Mouse (Mus musculus) hindbrain, embryonic 11.5 days (tissue): ENCODE results near the gene Krt87. TPM values are rescaled to one million over a fixed set of nuclear protein-coding genes. Genes with fewer than 3 reads are reported as not detected.

ENCODE experiments used
- ATAC-seq: fragments of 200-750 bp; cut with Nextera tagmentation; 2 replicates; pipeline ENCODE4 v1.8.0; 2017; ENCODE audit warnings: mild to moderate bottlenecking, moderate TSS enrichment, moderate library complexity; ENCODE audit not compliant: low FRiP score
- DNase-seq: peaks from one replicate; pipeline ENCODE4 v3.0.0-alpha.2; 2015; ENCODE audit warnings: low spot score
- H3K27ac ChIP-seq: fragments of 300-500 bp; sonication (generic); 2 replicates; pipeline ENCODE4 v1.5.1; 2014; ENCODE audit warnings: mild to moderate bottlenecking, low read depth, low read length
- H3K27me3 ChIP-seq: fragments of 300-500 bp; sonication (generic); 2 replicates; pipeline ENCODE4 v1.6.1; 2014; ENCODE audit warnings: mild to moderate bottlenecking, low read length, moderate library complexity, mixed read lengths; ENCODE audit not compliant: control insufficient read depth, insufficient read depth
- H3K36me3 ChIP-seq: fragments of 300-500 bp; sonication (generic); 2 replicates; pipeline ENCODE4 v1.6.1; 2014; ENCODE audit warnings: mild to moderate bottlenecking, low read length, moderate library complexity, mixed read lengths; ENCODE audit not compliant: control insufficient read depth, insufficient read depth
- H3K4me1 ChIP-seq: fragments of 300-500 bp; sonication (generic); replicated peaks from 2 replicates; pipeline ENCODE4 v1.6.1; 2014; ENCODE audit warnings: low read length, mixed read lengths; ENCODE audit not compliant: control insufficient read depth, insufficient read depth
- H3K4me2 ChIP-seq: fragments of 300-500 bp; sonication (generic); replicated peaks from 2 replicates; pipeline ENCODE4 v1.6.1; 2014; ENCODE audit warnings: mild to moderate bottlenecking, low read depth, low read length
- H3K4me3 ChIP-seq: fragments of 300-500 bp; sonication (generic); 2 replicates; pipeline ENCODE4 v1.5.1; 2014; ENCODE audit warnings: low read depth, low read length
- H3K9ac ChIP-seq: fragments of 300-500 bp; sonication (generic); 2 replicates; pipeline ENCODE4 v1.6.1; 2014; ENCODE audit warnings: low read depth, low read length
- H3K9me3 ChIP-seq: fragments of 300-500 bp; sonication (generic); 2 replicates; pipeline ENCODE4 v1.6.1; 2016; ENCODE audit warnings: low read length; ENCODE audit not compliant: control insufficient read depth
- WGBS: fragments of 180-500 bp; shearing (Covaris S2); extraction: QIAGEN DNeasy Blood & Tissue Kit; methylation state at CpG from one replicate; pipeline ENCODE4 v1.1.7; 2014; 5-methylcytosine and 5-hydroxymethylcytosine counted together
- polyA plus RNA-seq: library from polyadenylated mRNA; unstranded; fragments of >200 nt; fragmentation: Nextera tagmentation; extraction: Ambion mirVana; gene quantifications from 2 replicates; pipeline ENCODE4 v1.2.1, GENCODE M21; 2014

Gene Krt87
- polyA plus RNA-seq, 1 experiment from 2014 or later: 0.08 TPM

DNA sequence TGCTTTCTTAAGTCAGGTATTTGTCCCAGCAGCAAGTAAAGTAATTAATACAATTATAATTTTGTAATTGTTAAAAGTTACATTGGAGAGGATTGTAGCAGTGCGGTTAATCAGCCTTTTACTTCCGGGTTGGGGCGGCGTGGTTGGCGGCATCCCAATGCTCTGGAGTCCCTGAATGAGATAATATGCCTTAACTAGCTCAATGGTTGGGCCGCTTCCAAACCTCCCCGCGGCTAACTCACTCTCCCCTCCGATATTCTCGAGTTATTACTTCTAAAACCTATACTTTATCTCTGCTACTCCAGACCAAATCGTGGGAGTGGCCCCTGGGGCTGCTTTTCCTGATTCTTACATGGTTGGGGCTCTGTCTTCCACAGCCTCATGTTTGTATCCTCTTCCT, 8.0 kb upstream of the Krt87 start:
- ATAC-seq: no peak
- no peak overlapping the region for H3K4me3 ChIP-seq
- no peak overlapping the region for H3K9ac ChIP-seq
- no peaks in the 10 kb centered on the region for H3K36me3 ChIP-seq
- no peaks in the 10 kb centered on the region for H3K27me3 ChIP-seq
- no peaks in the 10 kb centered on the region for H3K9me3 ChIP-seq
- no peak for DNase-seq
- no peak overlapping the region for H3K27ac ChIP-seq
- 81% methylated on average over 11 of the region's 11 CpGs for WGBS
- no peak overlapping the region for H3K4me2 ChIP-seq
- no peaks in the 10 kb centered on the region for H3K4me1 ChIP-seq

DNA sequence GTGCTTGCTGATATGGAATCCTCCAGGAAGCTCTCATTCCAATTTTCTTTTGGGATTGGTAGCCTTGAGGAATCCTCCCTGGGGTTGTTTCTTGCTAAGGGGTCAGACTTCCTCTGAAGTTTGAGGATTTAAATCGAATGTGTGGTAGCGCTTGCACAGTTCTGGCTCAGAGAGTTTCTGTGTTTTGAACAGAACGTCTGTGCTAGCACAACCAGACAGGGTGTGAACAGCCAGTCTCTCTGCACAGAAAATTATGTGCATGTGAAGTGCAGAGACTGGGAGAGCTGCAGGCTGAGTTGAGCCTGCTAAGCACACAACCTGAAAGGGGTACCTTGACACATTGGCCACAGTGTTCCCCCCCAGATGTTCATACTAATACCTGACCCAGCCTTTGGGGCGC, 2.2 kb upstream of the Krt87 start:
- Histone ChIP-seq H3K27me3 (peaks cover 19% of the 10 kb centered on the region), H3K4me3 (no peak overlapping the region), H3K27ac (no peak overlapping the region), H3K36me3 (no peaks in the 10 kb centered on the region), H3K4me2 (no peak overlapping the region), H3K9me3 (no peaks in the 10 kb centered on the region), H3K4me1 (0 out of 2 replicates have a peak, but pooled peaks cover 4% of the 10 kb centered on the region), H3K9ac (no peak overlapping the region)
- ATAC-seq: no peak
- DNase-seq: no peak
- WGBS: 85% methylated on average over 4 of the region's 4 CpGs

DNA sequence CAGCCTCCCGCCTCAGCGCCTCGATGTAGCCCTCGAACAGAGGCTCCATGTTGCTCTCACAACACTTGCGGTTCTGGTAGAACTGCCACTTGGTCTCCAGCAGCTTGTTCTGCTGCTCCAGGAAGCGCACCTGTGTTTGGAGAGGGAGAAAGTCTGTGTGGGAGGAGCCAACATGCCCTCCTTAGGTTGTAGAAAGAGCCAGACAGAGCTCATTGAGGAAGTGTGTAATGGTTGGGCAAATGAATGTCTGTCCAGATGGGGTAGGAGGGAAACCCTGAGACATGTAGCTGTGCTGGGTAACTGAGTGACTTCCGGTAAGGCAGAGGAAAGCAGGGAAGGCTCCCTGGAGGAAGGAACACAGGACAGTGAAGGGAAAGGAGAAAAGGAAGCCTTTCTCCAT, 2.0 kb downstream of the Krt87 start:
- Histone ChIP-seq H3K27me3 (peaks cover 19% of the 10 kb centered on the region), H3K4me1 (0 out of 2 replicates have a peak, but pooled peaks cover 4% of the 10 kb centered on the region), H3K36me3 (no peaks in the 10 kb centered on the region), H3K4me2 (no peak overlapping the region), H3K9me3 (no peaks in the 10 kb centered on the region), H3K9ac (no peak overlapping the region), H3K4me3 (no peak overlapping the region), H3K27ac (no peak overlapping the region)
- no peak for ATAC-seq
- no peak for DNase-seq
- WGBS: 88% methylated on average over 7 of the region's 7 CpGs

DNA sequence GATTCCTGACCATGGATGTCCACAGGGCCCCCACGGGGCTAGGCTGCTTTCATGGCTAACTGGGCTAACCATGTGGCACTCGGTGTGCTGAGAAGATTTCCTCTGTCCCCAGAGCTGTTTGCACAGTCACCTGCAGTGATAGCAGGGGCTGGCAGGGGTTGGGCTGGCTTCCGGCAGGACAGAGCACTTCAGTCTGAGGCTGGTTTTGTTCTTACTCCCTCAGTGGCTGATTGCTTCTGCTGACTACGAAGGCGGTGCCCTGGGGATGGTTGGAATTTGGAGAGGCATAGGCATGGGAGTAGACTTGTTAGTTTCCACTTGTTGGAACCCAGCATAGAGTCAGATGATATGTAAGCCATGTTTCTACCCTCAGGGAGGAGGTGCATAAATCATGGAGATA, 13.7 kb downstream of the Krt87 start:
- ATAC-seq (no peak), DNase-seq (no peak)
- no peaks in the 10 kb centered on the region for H3K27me3 ChIP-seq
- no peaks in the 10 kb centered on the region for H3K4me1 ChIP-seq
- H3K4me2 ChIP-seq: no peak overlapping the region
- H3K4me3 ChIP-seq: no peak overlapping the region
- H3K36me3 ChIP-seq: no peaks in the 10 kb centered on the region
- H3K27ac ChIP-seq: no peak overlapping the region
- WGBS: 17% methylated on average over 5 of the region's 5 CpGs
- H3K9ac ChIP-seq: no peak overlapping the region
- no peaks in the 10 kb centered on the region for H3K9me3 ChIP-seq

DNA sequence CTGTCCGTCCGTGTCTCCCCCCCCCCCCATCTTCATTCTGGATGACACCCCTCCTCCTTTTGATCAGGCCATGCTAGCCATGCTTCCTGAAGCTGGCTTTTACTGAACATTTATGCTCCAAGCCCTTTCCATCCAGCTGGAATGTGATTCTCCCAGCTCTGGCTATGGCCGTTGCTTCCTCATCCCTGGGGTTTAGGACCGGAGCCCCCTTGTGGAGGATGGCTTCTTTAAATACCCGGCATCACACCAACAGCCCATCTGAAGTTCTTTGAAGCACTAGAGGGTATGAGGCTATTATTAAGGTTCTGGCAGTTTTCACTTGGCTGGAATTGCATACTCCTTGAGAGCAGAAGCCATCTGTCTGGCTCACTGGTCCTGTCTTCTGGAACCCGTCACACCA, 17.7 kb downstream of the Krt87 start:
- Histone ChIP-seq H3K9me3 (no peaks in the 10 kb centered on the region), H3K27me3 (no peaks in the 10 kb centered on the region), H3K27ac (no peak overlapping the region), H3K4me1 (no peaks in the 10 kb centered on the region), H3K9ac (no peak overlapping the region), H3K4me2 (no peak overlapping the region), H3K36me3 (no peaks in the 10 kb centered on the region), H3K4me3 (no peak overlapping the region)
- 63% methylated on average over 6 of the region's 6 CpGs for WGBS
- peak; percentile 36 for DNase-seq
- no peak for ATAC-seq

DNA sequence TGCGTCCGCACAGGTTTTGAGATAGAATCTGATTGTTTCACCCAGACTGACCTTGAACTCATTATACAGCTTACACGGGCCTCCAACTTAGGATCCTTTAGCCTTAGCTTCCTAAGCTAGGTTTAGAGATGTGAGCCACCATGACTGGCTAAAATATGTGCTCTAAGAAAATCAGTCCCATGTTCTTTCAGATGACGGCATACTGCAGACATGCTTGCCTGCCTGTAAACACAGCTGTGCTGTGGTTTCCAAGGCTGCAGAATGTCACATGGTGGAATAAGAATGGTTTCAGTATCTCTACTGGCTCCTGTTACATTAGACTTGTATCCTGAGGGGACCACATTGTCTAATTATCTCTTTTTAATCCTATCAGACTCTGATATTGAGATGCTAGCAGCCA, 19.7 kb downstream of the Krt87 start:
- Histone ChIP-seq H3K9ac (no peak overlapping the region), H3K36me3 (no peaks in the 10 kb centered on the region), H3K27me3 (no peaks in the 10 kb centered on the region; the same call in 1 of the 2 replicates), H3K4me3 (no peak overlapping the region), H3K27ac (no peak overlapping the region), H3K4me1 (no peaks in the 10 kb centered on the region), H3K4me2 (no peak overlapping the region), H3K9me3 (no peaks in the 10 kb centered on the region)
- WGBS: 94% methylated on average over 4 of the region's 4 CpGs
- DNase-seq (no peak), ATAC-seq (no peak)

DNA sequence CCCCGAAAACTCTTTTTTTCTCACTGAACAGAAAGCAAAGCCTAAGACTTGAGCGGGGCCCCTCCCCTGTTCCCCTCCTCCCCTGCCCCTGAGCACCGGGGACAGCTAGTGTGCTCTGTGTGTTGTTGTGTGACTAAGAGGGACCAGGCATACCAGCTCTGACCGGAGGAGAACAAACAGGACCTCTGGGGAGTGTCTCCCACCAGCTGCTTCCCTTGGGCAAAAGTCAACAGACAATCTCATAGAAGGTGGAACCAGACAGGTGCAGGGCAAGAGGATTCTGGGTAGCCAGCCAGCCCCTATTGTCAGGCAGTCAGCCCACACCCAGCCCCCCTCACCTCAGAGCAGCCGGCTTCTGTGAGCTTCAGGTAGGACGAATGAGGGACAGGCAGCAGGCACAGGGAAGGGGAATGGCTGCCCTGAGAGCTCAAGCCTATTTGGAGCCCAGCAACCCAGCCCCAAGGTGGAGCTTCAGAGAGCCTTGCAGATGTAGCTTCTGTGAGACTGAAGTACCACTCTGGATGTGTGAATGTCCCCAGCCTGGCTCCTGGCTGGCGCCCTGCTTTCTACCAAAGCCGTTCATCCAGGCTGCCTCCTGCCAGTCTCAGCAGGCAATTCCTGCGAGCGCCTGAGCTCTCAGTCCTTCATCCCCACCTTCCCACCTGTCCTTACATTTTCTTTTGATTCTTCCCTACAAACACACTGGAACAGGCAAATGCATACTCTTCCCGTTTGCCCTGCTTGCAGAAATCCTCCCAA, 23.6 kb downstream of the Krt87 start:
- H3K4me1 ChIP-seq: no peaks in the 10 kb centered on the region
- 49% methylated on average over 11 of the region's 11 CpGs for WGBS
- no peaks in the 10 kb centered on the region for H3K9me3 ChIP-seq
- peaks cover 12% of the 10 kb centered on the region for H3K27me3 ChIP-seq
- no peaks in the 10 kb centered on the region for H3K36me3 ChIP-seq
- no peak overlapping the region for H3K9ac ChIP-seq
- no peak overlapping the region for H3K4me2 ChIP-seq
- no peak overlapping the region for H3K4me3 ChIP-seq
- no peak for ATAC-seq
- no peak for DNase-seq
- no peak overlapping the region for H3K27ac ChIP-seq

DNA sequence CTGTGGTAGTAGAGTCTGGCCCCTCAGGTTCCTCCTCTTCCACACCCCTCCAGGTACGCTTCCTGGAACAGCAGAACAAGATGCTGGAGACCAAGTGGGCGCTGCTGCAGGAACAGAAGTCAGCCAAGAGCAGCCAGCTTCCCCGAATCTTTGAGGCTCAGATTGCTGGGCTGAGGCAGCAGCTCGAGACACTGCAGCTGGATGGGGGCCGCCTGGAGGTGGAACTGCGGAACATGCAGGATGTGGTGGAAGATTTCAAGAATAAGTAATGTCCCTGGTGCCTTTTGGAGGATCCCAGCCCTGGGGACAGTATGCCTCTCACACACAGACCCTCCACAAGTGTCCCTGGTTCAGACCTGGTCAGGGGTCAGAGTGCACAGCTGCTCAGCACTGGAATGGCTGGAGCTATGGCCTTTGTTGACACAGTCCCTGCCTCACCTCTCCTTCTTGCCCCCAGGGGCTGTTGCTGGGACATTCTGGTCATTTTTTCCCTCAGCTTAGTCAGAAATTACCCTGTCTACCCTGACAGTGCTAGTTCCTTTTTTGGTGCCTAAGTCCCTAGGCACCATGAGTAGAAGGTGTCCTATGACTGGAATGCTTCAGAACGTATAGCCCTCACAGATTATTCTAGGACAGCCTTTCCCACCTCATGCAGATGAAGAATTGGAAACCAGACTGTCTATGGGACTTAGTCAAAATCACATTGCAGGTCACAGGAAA, 24.5 kb downstream of the Krt87 start:
- H3K9ac ChIP-seq: no peak overlapping the region
- H3K4me2 ChIP-seq: no peak overlapping the region
- H3K36me3 ChIP-seq: no peaks in the 10 kb centered on the region
- H3K9me3 ChIP-seq: no peaks in the 10 kb centered on the region
- H3K4me1 ChIP-seq: no peaks in the 10 kb centered on the region
- no peak overlapping the region for H3K4me3 ChIP-seq
- no peak overlapping the region for H3K27ac ChIP-seq
- H3K27me3 ChIP-seq: peaks cover 12% of the 10 kb centered on the region
- ATAC-seq (no peak), DNase-seq (no peak)
- WGBS: 53% methylated on average over 7 of the region's 7 CpGs

DNA sequence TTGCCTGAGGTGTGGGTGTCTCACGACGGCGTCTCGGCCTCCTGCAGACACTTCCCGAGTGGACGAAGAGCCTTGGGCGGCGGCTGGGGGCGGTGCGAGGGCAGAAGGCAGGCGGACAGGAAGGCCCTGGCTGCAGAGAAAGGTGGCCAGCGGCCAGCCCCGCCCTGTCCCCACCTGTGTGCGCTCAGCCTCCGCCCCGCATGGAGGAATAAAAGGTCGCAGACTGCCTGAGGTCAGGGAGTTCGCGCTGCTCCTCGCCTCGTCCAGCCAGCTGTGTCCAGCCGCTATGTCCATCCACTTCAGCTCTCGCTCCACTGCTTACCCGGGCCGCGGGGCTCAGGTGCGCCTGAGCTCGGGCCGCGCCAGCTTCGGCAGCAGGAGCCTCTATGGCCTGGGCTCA, 26.4 kb downstream of the Krt87 start:
- no peak overlapping the region for H3K9ac ChIP-seq
- 20% methylated on average over 31 of the region's 31 CpGs for WGBS

More for the DNA sequence above, 26.4 kb downstream of the Krt87 start:
- H3K9me3 ChIP-seq: no peaks in the 10 kb centered on the region
- no peaks in the 10 kb centered on the region for H3K36me3 ChIP-seq
- H3K4me3 ChIP-seq: no peak overlapping the region
- ATAC-seq: no peak
- H3K27ac ChIP-seq: no peak overlapping the region
- DNase-seq: no peak
- no peak overlapping the region for H3K4me2 ChIP-seq
- peaks cover 12% of the 10 kb centered on the region for H3K27me3 ChIP-seq
- no peaks in the 10 kb centered on the region for H3K4me1 ChIP-seq
